Mouse (Mus musculus) lung, adult 18-20 months (tissue): ENCODE results near the gene Atp6v0a1.

Experiments
- DNase-seq, 2 experiments: peaks; one replicate each; pipeline ENCODE4 v3.0.0; 2022; ENCODE audit warnings: mixed read lengths in 2 of 2

The Atp6v0a1 gene

GRCm38 (mm10) chr11:101030136-101030807, 21.0 kb downstream of the Atp6v0a1 start:
- no peak for DNase-seq

GRCm38 (mm10) chr11:101030808-101031156, 21.5 kb downstream of the Atp6v0a1 start:
- DNase-seq = no peak

DNA sequence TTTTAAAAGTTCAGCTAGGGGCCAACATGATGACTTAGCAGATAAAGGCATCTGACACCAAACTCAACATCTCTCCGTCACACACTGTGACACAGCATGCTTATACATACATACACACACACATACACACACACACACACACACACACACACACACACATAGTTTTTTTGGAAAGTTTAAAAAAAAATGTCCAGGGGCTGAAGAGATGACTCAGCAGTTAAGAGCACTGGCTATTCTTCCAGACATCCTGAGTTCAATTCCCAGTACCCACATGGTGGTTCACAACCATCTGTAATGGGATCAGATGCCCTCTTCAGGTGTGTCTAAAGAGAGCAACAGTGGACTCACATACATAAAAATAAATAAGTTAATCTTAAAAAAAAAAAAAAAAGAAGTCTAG, 22.2 kb downstream of the Atp6v0a1 start:
- DNase-seq = no peak

DNA sequence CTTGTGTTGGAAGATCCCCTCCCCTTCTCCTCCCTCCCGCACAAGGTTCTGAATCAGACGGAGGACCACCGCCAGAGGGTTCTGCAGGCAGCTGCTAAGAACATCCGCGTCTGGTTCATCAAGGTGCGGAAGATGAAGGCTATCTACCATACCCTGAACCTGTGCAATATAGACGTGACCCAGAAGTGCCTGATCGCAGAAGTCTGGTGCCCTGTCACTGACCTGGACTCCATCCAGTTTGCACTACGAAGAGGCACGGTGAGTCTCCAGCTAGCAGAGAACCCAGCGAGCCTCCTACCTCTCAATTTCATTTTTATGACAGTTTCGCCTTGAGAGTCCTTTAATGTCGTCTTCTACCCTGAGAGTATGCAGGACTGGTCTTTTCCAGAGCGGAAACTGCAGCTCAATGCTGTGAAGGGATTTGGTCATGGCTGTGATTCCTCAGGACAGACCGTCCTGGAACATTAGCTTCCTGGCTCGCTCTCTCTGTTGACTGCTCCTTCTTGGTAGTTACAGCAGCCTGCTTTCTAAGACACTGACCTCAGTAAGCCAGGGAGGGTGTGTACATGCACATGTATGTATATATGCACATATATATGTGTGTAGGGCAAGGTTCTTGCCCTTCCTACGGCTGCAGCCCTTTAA, 24.7 kb downstream of the Atp6v0a1 start:
- DNase-seq = no peak

GRCm38 (mm10) chr11:101034614-101035327, 25.5 kb downstream of the Atp6v0a1 start:
- DNase-seq = peak; percentile 40 to 62

GRCm38 (mm10) chr11:101035328-101035695, 26.1 kb downstream of the Atp6v0a1 start:
- DNase-seq = no peak

DNA sequence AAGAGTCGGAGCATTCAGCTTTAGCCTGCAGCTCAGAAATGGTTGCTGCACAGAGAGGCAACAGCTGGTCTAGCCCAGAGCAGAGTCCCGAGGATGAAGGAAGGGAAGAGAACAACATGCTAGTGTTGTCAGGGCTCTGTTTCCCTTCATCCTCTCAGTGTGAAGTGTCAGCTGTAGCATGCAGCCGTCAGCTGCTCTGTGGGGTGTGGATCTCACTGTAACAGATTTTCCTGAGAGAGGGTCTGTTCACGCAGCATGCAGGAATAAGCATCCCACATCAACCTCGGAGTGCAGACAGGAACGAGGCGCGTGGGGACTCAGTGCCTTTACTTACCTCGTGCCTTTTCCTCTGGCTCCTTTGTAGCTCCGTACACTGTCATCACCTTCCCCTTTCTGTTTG, 28.5 kb downstream of the Atp6v0a1 start:
- no peak for DNase-seq

DNA sequence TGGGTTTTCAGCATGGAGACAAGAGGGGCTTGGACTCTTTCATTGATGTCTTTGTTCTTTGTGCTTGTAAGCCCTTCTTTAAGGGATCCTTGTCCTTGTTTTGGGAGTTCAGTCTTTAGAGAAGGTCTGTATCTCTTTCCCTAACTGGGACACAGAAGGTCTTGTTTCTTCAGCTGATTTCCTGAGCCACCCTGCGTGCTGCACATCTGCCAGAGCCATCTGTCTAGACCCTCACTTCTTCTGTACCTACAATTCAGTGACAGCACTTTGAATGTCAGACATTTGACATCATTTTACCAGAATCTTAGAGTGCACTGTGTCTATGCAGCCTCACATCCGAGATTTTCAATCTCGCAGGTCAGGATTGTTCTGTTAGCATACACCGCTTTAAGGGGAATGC, 36.6 kb downstream of the Atp6v0a1 start:
- DNase-seq = no peak

- DNase-seq = no peak
Observed at GRCm38 (mm10) chr11:101046440-101046839, 37.2 kb downstream of the Atp6v0a1 start.

DNA sequence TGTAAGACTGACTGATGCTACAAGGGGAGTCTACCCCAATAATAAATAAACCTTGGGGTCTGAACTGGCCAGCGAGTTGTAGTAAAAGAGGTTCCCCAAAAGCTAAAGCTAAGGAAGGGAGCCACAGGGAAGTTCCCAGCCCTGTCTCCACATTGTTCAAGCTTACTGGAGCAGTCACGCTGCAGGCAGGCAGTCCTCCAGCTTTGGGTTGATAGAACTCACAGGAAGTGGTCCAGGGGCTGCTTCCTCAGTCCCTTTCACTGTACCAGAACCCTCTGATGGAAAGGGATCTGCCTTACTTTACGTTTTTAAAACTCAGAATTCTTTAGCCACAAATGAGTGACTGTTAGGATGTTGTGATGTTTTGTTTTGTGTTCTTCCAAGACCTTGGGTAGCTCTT, 38.2 kb downstream of the Atp6v0a1 start:
- DNase-seq = no peak

DNA sequence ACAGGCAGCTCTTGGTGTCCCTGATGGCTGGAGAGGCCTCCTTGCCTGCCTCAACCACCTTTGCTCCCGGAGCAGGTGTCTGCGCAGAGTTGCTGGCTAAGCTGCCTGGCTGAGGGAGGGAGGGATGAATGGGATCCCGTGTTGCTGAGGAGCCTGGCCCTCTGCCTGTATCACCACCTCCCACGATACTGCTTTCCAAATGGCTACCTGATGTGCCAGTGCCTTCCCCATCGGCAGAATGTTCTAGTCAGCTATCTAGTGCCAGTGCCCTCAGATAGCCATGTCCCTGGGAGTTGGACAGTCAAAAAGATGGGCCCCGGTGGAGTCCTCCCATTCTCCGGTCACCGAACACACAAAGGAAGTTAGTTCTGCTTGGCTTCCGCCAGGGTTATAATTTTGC, 41.1 kb downstream of the Atp6v0a1 start:
- no peak for DNase-seq

- DNase-seq = no peak
Observed at GRCm38 (mm10) chr11:101051051-101051493, 41.8 kb downstream of the Atp6v0a1 start.

DNA sequence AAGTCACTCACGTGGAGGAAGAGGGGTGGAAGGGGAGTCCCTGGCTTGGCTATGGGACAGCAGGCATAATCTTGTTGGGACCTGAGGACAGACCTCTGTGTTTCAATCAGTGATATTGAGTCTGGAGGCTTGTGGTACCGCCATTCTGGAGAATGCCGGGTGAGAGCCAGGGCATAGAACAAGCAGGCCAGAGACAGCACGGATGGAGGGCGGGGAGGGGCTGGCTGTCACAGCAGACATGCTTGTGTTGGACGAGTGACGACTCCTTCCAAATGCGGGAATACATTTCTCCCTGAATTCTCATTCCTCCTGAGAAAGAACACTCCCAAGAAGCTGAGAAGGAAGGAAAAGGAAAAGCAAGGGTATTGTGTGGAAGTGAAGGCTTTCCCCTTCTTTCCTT, 42.4 kb downstream of the Atp6v0a1 start:
- no peak for DNase-seq

DNA sequence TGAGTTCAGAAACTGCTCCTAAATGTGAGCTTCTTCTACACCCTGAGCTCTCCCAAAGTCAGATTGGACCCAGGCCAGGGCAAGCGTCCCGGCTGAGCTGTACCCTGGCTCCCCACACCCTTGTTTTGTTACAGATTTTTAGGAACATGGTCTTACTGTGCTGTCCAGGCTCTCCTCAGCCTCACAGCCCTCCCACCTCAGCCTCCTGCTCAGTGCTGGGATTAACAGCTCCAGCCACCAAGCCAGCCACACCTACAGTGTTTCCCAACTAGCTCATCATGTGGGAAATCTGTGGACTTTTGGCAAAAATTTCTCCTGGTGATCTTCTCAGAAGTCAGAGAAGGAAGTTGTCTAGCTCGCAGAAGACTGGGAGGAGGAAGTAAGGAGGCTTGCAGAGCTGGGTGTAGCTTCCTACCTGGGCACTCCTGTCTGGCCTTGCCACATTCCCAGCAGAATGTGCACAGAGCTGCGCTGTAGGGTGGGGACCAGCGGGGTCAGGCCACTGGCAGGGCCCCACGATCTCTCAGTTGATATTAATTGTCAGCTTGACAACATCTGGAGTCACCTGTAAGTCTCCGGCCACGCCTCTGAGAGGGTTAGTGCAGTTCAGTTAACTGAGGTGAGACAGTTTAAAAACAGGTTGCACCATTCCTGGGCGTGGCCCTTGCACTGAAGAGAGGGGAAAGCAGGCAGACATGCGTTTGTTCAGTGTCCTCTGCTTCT, 43.7 kb downstream of the Atp6v0a1 start:
- peak; percentile 51 to 62 for DNase-seq

DNA sequence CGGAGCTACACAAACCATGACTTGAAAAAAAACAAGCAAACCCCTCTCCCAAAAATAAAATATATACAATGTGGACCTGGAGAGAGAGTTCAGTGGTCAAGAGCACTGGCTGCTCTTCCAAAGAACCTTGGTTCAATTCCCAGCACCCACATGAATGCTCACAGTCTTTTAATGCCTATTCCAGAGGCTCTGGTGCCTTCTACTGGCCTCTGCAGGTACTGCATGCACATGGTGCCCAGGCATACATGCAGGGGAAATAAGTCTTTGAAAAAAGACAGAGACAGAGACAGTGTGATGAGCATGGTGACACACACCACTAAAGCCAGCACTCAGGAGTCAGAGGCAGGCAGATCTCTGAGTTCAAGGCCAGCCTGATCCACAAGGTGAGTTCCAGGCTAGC, 44.7 kb downstream of the Atp6v0a1 start:
- DNase-seq = no peak

GRCm38 (mm10) chr11:101055418-101055817, 46.2 kb downstream of the Atp6v0a1 start:
- peak; percentile 50 to 58 for DNase-seq

DNA sequence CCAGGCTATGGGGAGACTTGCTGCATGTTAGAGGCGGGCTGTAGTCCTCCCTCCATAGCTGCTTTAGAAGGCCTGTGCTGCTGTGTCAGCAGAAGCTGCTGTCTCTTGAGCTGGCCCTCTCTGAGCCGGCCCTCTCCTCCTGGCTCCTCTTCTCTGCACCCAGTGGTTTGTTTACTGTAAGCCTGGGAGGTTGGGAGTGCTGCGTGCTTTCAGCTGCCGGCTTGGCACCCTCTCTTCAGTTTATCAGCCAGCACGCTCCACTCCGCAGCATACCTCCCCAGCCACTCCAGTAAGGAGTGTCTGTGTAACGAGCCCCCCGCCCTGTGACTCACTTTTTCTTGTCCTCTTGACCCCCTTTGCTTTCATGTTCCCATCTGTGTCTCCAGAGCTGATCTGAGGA, 47.6 kb downstream of the Atp6v0a1 start:
- DNase-seq = peak; percentile 86 to 89

DNA sequence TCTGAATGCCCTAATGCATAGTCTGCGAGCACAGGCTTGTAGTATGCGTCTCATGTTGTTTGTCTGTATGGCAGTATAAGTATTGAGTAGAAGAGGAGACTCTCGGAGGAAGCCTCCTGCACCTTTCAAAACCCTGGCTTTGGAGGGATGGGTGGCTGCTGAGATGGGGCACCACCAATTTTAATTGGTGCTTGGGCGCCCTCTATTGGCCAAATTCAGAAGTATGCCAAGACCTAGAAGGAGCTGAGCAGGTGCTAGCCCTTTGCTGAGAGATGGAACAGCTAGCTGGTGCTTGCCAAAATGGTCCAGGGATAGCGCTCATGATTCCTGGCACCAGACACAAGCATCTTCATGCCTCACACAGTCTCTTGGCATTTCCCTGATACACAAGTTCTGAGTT, 48.6 kb downstream of the Atp6v0a1 start:
- peak; percentile 86 to 90 for DNase-seq

GRCm38 (mm10) chr11:101058726-101059125, 49.5 kb downstream of the Atp6v0a1 start:
- DNase-seq = peak; percentile 46 to 53

DNA sequence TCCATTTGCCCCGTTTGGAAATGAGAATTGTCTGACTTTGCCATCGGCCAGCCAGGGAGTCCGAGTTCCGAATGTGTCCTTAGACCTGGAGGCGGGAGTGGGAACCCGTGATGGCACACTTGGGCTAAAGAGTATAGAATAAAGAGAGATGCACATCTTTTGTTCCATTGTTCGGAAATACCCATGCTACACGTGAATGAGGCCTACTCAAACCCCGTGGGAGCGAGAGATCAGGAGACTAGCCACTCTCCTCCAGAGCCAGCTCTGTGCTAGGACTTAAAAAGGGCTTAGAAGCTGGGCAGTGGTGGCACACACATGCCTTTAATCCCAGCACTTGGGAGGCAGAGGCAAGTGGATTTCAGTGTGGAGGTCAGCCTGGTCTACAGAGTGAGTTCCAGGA, 50.2 kb downstream of the Atp6v0a1 start:
- no peak for DNase-seq

- DNase-seq = peak; percentile 82
Observed at GRCm38 (mm10) chr11:101060126-101060525, 50.9 kb downstream of the Atp6v0a1 start.

DNA sequence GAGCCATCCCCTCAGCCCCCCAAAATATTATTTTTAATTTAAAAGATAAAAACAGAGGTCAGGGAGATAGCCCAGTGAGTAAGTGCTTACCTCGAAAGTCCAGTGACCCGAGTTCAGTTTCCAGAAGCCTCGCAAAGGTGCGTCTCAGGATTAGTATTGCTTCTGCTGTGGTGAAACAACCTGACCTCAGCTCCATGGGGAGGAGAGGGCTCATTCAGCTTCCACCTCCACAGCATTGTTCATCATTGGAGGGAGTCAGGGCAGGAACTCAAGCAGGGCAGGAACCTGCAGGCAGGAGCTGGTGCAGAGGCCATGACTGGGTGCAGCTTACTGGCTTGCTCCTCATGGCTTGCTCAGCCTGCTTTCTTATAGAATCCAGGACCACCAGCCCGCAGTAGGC, 51.8 kb downstream of the Atp6v0a1 start:
- no peak for DNase-seq

GRCm38 (mm10) chr11:101062165-101062884, 53.1 kb downstream of the Atp6v0a1 start:
- DNase-seq = peak; percentile 74 to 78
